Mouse (Mus musculus) C2C12 (cell line): Measurements from ENCODE around the gene Rabgap1. TPM values are rescaled to one million over a fixed set of nuclear protein-coding genes. Genes with fewer than 3 reads are reported as not detected.

Experiments
- H3K27me3 ChIP-seq: one replicate; pipeline ENCODE4 v1.6.1; 2011; ENCODE audit not compliant: control insufficient read depth, insufficient read depth, insufficient read length
- H3K36me3 ChIP-seq: one replicate; pipeline ENCODE4 v1.6.1; 2011; ENCODE audit not compliant: control insufficient read depth, insufficient read depth
- H3K4me3 ChIP-seq: one replicate; pipeline ENCODE4 v1.5.1; 2011; ENCODE audit warnings: mild to moderate bottlenecking, control low read depth; ENCODE audit not compliant: poor library complexity, insufficient read depth, severe bottlenecking
- H3K79me2 ChIP-seq: one replicate; pipeline ENCODE4 v1.6.1; 2011; ENCODE audit not compliant: control insufficient read depth, insufficient read depth
- H3K79me3 ChIP-seq: one replicate; pipeline ENCODE4 v1.6.1; 2011; ENCODE audit warnings: low read depth, control low read depth
- H3ac ChIP-seq: one replicate; pipeline ENCODE3; 2011; ENCODE audit warnings: low read depth; ENCODE audit not compliant: control insufficient read depth, insufficient read length
- CEBPB ChIP-seq: IDR thresholded peaks from one replicate; pipeline ENCODE4 v1.6.1; 2011; ENCODE audit warnings: low read depth, mild to moderate bottlenecking, control low read depth, moderate library complexity
- CTCF ChIP-seq: IDR thresholded peaks from one replicate; pipeline ENCODE4 v1.5.1; 2011; ENCODE audit not compliant: control insufficient read depth, insufficient read depth, insufficient read length
- FOSL1 ChIP-seq: IDR thresholded peaks from one replicate; pipeline ENCODE4 v1.8.0; 2011; ENCODE audit warnings: mild to moderate bottlenecking, low read length; ENCODE audit not compliant: poor library complexity, insufficient read depth, severe bottlenecking
- MAX ChIP-seq: IDR thresholded peaks from one replicate; pipeline ENCODE4 v1.6.1; 2011; ENCODE audit warnings: mild to moderate bottlenecking, control low read depth
- MYOD1 ChIP-seq: IDR thresholded peaks from one replicate; pipeline ENCODE4 v1.6.1; 2011; ENCODE audit warnings: low read depth; ENCODE audit not compliant: control insufficient read depth, insufficient read length
- MYOG ChIP-seq: IDR thresholded peaks from one replicate; pipeline ENCODE4 v1.6.1; 2011; ENCODE audit not compliant: control insufficient read depth, insufficient read length; ENCODE audit errors: extremely low read depth
- USF1 ChIP-seq: IDR thresholded peaks from one replicate; pipeline ENCODE4 v1.6.1; 2011; ENCODE audit warnings: low read depth, mild to moderate bottlenecking, control low read depth, moderate library complexity
- polyA plus RNA-seq: library from polyadenylated mRNA; unstranded; fragments of >200 nt; fragmentation: generic; extraction: Trizol; gene quantifications from one replicate; pipeline ENCODE4 v1.2.1, GENCODE M21; 2012; ENCODE audit warnings: missing spikeins

Rabgap1 gene
- polyA plus RNA-seq, 1 experiment = 9.5 TPM

- TF ChIP-seq FOSL1 = no peak
- TF ChIP-seq CEBPB = no peak
- TF ChIP-seq MYOG = no peak
- TF ChIP-seq MAX = no peak
- TF ChIP-seq USF1 = no peak
- no peak for TF ChIP-seq MYOD1
- no peak for TF ChIP-seq CTCF
- H3ac ChIP-seq = peak overlapping the region; percentile 81
- peaks cover 34% of the 10 kb centered on the region for H3K79me3 ChIP-seq
- no peaks in the 10 kb centered on the region for H3K27me3 ChIP-seq
- peaks cover 84% of the 10 kb centered on the region for H3K79me2 ChIP-seq
- peaks cover 44% of the 10 kb centered on the region for H3K36me3 ChIP-seq
- H3K4me3 ChIP-seq = peak overlapping the region; percentile 73
These were observed 12.2 kb upstream of the Rabgap1 start for GRCm38 (mm10) chr2:37430593-37431464.

GRCm38 (mm10) chr2:37431609-37432008 is 11.5 kb upstream of the Rabgap1 start:
- H3K79me2 ChIP-seq = peaks cover 82% of the 10 kb centered on the region
- no peak for TF ChIP-seq FOSL1
- no peak for TF ChIP-seq CTCF
- TF ChIP-seq USF1 = no peak
- TF ChIP-seq MAX = no peak
- TF ChIP-seq MYOD1 = no peak
- TF ChIP-seq CEBPB = no peak
- no peak for TF ChIP-seq MYOG
- H3ac ChIP-seq = peak overlapping the region; percentile 28
- peaks cover 28% of the 10 kb centered on the region for H3K79me3 ChIP-seq
- no peaks in the 10 kb centered on the region for H3K27me3 ChIP-seq
- H3K36me3 ChIP-seq = peaks cover 46% of the 10 kb centered on the region
- H3K4me3 ChIP-seq = peak overlapping the region; percentile 73

- H3ac ChIP-seq = peak overlapping the region; percentile 94
- H3K27me3 ChIP-seq = no peaks in the 10 kb centered on the region
- peaks cover 64% of the 10 kb centered on the region for H3K79me3 ChIP-seq
- peaks cover 6% of the 10 kb centered on the region for H3K36me3 ChIP-seq
- TF ChIP-seq FOSL1 (no peak), CTCF (no peak), MYOG (no peak), MYOD1 (no peak), MAX (peak; percentile 28), USF1 (peak; percentile 70), CEBPB (no peak)
- H3K4me3 ChIP-seq = peak overlapping the region; percentile 79
- H3K79me2 ChIP-seq = peaks cover 84% of the 10 kb centered on the region
These were observed 8.7 kb downstream of the Rabgap1 start for GRCm38 (mm10) chr2:37451667-37452375.

GRCm38 (mm10) chr2:37452376-37452760 is 9.3 kb downstream of the Rabgap1 start:
- peaks cover 84% of the 10 kb centered on the region for H3K79me2 ChIP-seq
- no peak for TF ChIP-seq USF1
- TF ChIP-seq MAX = no peak
- TF ChIP-seq FOSL1 = no peak
- TF ChIP-seq MYOG = no peak
- no peak for TF ChIP-seq CEBPB
- TF ChIP-seq CTCF = no peak
- peak overlapping the region; percentile 79 for H3K4me3 ChIP-seq
- H3ac ChIP-seq = peak overlapping the region; percentile 94
- no peaks in the 10 kb centered on the region for H3K27me3 ChIP-seq
- peaks cover 2% of the 10 kb centered on the region for H3K36me3 ChIP-seq
- peaks cover 62% of the 10 kb centered on the region for H3K79me3 ChIP-seq

GRCm38 (mm10) chr2:37460707-37461106 is 17.6 kb downstream of the Rabgap1 start:
- no peak overlapping the region for H3ac ChIP-seq

More at GRCm38 (mm10) chr2:37460707-37461106, 17.6 kb downstream of the Rabgap1 start:
- Histone ChIP-seq H3K79me3 (peaks cover 79% of the 10 kb centered on the region), H3K79me2 (peaks cover 99% of the 10 kb centered on the region), H3K36me3 (peaks cover 15% of the 10 kb centered on the region), H3K27me3 (no peaks in the 10 kb centered on the region), H3K4me3 (no peak overlapping the region)
- TF ChIP-seq MYOG (no peak), CEBPB (no peak), FOSL1 (no peak), CTCF (no peak), MYOD1 (no peak), USF1 (no peak), MAX (no peak)
